Mouse (Mus musculus) cerebellum, adult 2 months (tissue): Measurements from ENCODE around the gene Nkain2.

Experiments used
- CTCF ChIP-seq: fragments of 200-500 bp; IDR thresholded peaks from 2 replicates; pipeline ENCODE4 v1.5.1; 2011; ENCODE audit warnings: low read depth, mild to moderate bottlenecking, control low read depth, low read length, moderate library complexity, borderline replicate concordance; ENCODE audit not compliant: insufficient read depth
- POLR2A ChIP-seq: fragments of 200-500 bp; IDR thresholded peaks from 2 replicates; pipeline ENCODE4 v1.6.1; 2011; ENCODE audit warnings: low read length, control low read depth, borderline replicate concordance; ENCODE audit not compliant: insufficient read depth

DNA sequence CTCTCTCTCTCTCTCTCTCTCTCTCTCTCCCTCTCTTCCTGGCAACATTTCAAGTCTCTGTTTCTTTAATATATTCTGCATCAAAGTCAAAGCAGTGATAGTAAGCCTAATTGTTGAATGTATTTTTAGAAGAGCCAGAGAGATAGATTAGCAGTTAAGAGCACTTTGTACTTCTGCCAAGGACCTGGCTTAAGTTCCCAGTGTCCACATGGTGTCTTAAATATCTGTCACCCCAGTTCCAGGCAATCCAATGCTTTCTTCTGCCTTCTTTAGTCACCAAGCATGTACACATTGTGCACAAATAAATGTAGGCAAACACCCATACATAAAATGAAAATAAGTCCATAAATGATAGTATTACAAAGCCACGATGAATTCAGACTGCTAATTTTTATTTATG, 871.9 kb downstream of the Nkain2 start:
- TF ChIP-seq CTCF (no peak), POLR2A (no peak)
